Comparison of ENCODE assay signal across 8 mouse cellular contexts in the genomic region with DNA sequence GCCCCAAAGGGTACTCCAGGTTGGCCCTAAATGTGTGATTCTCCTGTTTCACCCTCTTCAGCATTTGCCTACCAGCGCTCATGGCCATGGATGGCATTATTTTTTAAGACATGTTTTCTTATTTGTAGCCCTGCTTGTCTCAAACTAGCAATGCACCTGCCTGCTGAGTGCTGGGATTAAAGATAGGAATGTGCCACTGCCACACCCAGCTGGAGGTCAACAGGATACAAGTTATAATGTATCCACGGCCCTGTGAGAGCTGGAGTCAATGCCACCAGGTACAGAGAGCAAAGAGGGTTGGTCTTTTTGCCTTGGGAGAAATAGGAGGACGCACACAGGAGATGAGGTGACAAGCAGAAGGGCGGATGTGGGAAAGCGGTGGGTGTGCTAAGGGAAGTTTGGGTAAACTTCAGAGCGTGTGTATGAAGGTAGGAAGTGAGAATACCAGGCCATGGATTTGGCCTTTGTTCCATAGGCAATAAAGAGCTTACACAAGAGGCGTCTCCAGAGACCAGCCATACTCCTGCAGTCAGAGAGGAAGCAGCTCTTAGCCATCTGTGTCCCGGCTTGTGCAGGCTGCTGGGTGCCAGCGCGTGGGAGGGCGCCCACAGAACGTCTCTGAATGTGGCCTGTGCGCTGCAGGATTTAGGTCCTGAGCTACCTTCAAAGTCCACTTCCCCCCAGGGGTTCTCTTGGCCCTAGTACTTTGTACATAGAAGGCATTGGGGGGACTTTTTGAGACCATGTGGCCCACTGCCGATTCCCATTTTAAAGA. TPM values are rescaled to one million over a fixed set of nuclear protein-coding genes. Genes with fewer than 3 reads are reported as not detected.
A peak's percentile ranks its signal among the peaks of the same experiment; 100 is the strongest.
DNase-seq lines count a peak whose midpoint lies in the region; ATAC-seq lines count a peak whose summit lies in the region.

No protein-coding gene starts in this region.

- ATAC-seq in kidney, embryonic 16.5 days (ENCODE audit: low FRiP score, low TSS enrichment): peak; percentile 10; the same call in 1 of the 2 replicates
- peak; percentile 69 for ATAC-seq in intestine, embryonic 16.5 days
- peak; percentile 14; the same call in 1 of the 2 replicates for ATAC-seq in stomach, embryonic 16.5 days (ENCODE audit: insufficient read depth, low FRiP score)

- H3K27ac ChIP-seq in kidney, embryonic 16.5 days (ENCODE audit: low read length): peak overlapping the region; percentile 95; the same call in 1 of the 2 replicates
- peak overlapping the region; percentile 91 for H3K27ac ChIP-seq in intestine, embryonic 16.5 days (ENCODE audit: low read length)
- peak overlapping the region; percentile 98 for H3K27ac ChIP-seq in stomach, embryonic 16.5 days (ENCODE audit: low read length)

- no peaks in the 10 kb centered on the region for H3K27me3 ChIP-seq in kidney, embryonic 16.5 days (ENCODE audit: insufficient read depth, low read length)
- no peaks in the 10 kb centered on the region for H3K27me3 ChIP-seq in intestine, embryonic 16.5 days (replicated peaks; ENCODE audit: control insufficient read depth, insufficient read depth, low read length)
- peaks cover 3% of the 10 kb centered on the region; the same call in 1 of the 2 replicates for H3K27me3 ChIP-seq in stomach, embryonic 16.5 days (ENCODE audit: control insufficient read depth, insufficient read depth, low read length)

- no peak for DNase-seq in kidney, adult 9 months
- peak; percentile 37 for DNase-seq in adrenal gland, postnatal 14 days
- peak; percentile 51 to 76 for DNase-seq in frontal cortex, adult 2 months (ENCODE audit: extremely low spot score in 1 of 2, low spot score in 1 of 2)
- DNase-seq in lung, postnatal 25 days (ENCODE audit: low spot score): peak; percentile 42
- DNase-seq in yolk sac, embryonic 10.5 days (ENCODE audit: low spot score): no peak

- no peaks in the 10 kb centered on the region for H3K36me3 ChIP-seq in kidney, embryonic 16.5 days (ENCODE audit: insufficient read depth, low read length)
- H3K36me3 ChIP-seq in intestine, embryonic 16.5 days (ENCODE audit: control insufficient read depth, insufficient read depth, low read length): no peaks in the 10 kb centered on the region
- no peaks in the 10 kb centered on the region for H3K36me3 ChIP-seq in stomach, embryonic 16.5 days (ENCODE audit: control insufficient read depth, insufficient read depth, low read length)

- H3K9me3 ChIP-seq in kidney, embryonic 16.5 days (ENCODE audit: low read length): no peaks in the 10 kb centered on the region
- H3K9me3 ChIP-seq in intestine, embryonic 16.5 days (ENCODE audit: control insufficient read depth, low read length): no peaks in the 10 kb centered on the region
- no peaks in the 10 kb centered on the region for H3K9me3 ChIP-seq in stomach, embryonic 16.5 days (replicated peaks; ENCODE audit: control insufficient read depth, low read length)

- peak overlapping the region; percentile 73 for H3K4me2 ChIP-seq in kidney, embryonic 16.5 days (replicated peaks; ENCODE audit: low read depth, low read length)
- peak overlapping the region; percentile 74 for H3K4me2 ChIP-seq in intestine, embryonic 16.5 days (ENCODE audit: low read depth, low read length)
- peak overlapping the region; percentile 73 for H3K4me2 ChIP-seq in stomach, embryonic 16.5 days (ENCODE audit: low read depth, low read length)

- no peak overlapping the region for H3K9ac ChIP-seq in kidney, embryonic 16.5 days (replicated peaks; ENCODE audit: low read length)
- peak overlapping the region; percentile 96 for H3K9ac ChIP-seq in intestine, embryonic 16.5 days (ENCODE audit: low read depth, low read length)
- H3K9ac ChIP-seq in stomach, embryonic 16.5 days (ENCODE audit: low read length): no peak overlapping the region

- peaks cover 50% of the 10 kb centered on the region for H3K4me1 ChIP-seq in kidney, embryonic 16.5 days (ENCODE audit: insufficient read depth, low read length)
- peaks cover 34% of the 10 kb centered on the region for H3K4me1 ChIP-seq in intestine, embryonic 16.5 days (ENCODE audit: control insufficient read depth, insufficient read depth, low read length)
- peaks cover 29% of the 10 kb centered on the region for H3K4me1 ChIP-seq in stomach, embryonic 16.5 days (ENCODE audit: control insufficient read depth, insufficient read depth, low read length)

- H3K4me3 ChIP-seq in kidney, embryonic 16.5 days (ENCODE audit: low read length): peak overlapping the region; percentile 68; the same call in 1 of the 2 replicates
- H3K4me3 ChIP-seq in intestine, embryonic 16.5 days (ENCODE audit: low read length): peak overlapping the region; percentile 96; the same call in 1 of the 2 replicates
- 0 out of 2 replicates have a peak overlapping the region, but pooled peaks have one; percentile 61 for H3K4me3 ChIP-seq in stomach, embryonic 16.5 days (replicated peaks; ENCODE audit: low read length)

- 73% methylated on average over 14 of the region's 14 CpGs for WGBS in kidney, embryonic 16.5 days
- WGBS in intestine, embryonic 16.5 days: 66% methylated on average over 14 of the region's 14 CpGs
- 70% methylated on average over 14 of the region's 14 CpGs for WGBS in stomach, embryonic 16.5 days

RNA-seq across cellular contexts. Expression of gene Luzp1, which starts 0.8 kb away (rescaled TPM):
- 131 and 152 TPM in 2 replicates for polyA plus RNA-seq in kidney, embryonic 16.5 days (2015; fragmentation: Nextera tagmentation; extraction: Ambion mirVana)
- 34.4 and 34.6 TPM in 2 replicates for total RNA-seq in adrenal gland, postnatal 14 days (2021)
- 21.6 and 21.9 TPM in 2 replicates for polyA plus RNA-seq in frontal cortex, adult 2 months (2012; rRNA removed)
- polyA plus RNA-seq in intestine, embryonic 16.5 days (2015; fragmentation: Nextera tagmentation; extraction: Ambion mirVana): 96.8 and 115 TPM in 2 replicates
- polyA plus RNA-seq in stomach, embryonic 16.5 days (2015; fragmentation: Nextera tagmentation; extraction: Ambion mirVana): 88.7 and 90.1 TPM in 2 replicates

RNA-seq across cellular contexts. Expression of gene 6030445D17Rik, which starts 6.7 kb away (rescaled TPM):
- 0.35 and 0.46 TPM in 2 replicates for polyA plus RNA-seq in kidney, embryonic 16.5 days (2015; fragmentation: Nextera tagmentation; extraction: Ambion mirVana)
- 0.56 and 0.70 TPM in 2 replicates for total RNA-seq in adrenal gland, postnatal 14 days (2021)
- 0.34 and 0.36 TPM in 2 replicates for polyA plus RNA-seq in frontal cortex, adult 2 months (2012; rRNA removed)
- 0.27 and 0.50 TPM in 2 replicates for polyA plus RNA-seq in intestine, embryonic 16.5 days (2015; fragmentation: Nextera tagmentation; extraction: Ambion mirVana)
- 0.19 and 0.21 TPM in 2 replicates for polyA plus RNA-seq in stomach, embryonic 16.5 days (2015; fragmentation: Nextera tagmentation; extraction: Ambion mirVana)

RNA-seq across cellular contexts. Expression of gene Htr1d, which starts 45.4 kb away (rescaled TPM):
- polyA plus RNA-seq in kidney, embryonic 16.5 days (2015; fragmentation: Nextera tagmentation; extraction: Ambion mirVana): 0.44 and 0.72 TPM in 2 replicates
- total RNA-seq in adrenal gland, postnatal 14 days (2021): 0.15 TPM in 1 of 2 replicates, not detected in the other
- 2.5 and 3.4 TPM in 2 replicates for polyA plus RNA-seq in frontal cortex, adult 2 months (2012; rRNA removed)
- polyA plus RNA-seq in intestine, embryonic 16.5 days (2015; fragmentation: Nextera tagmentation; extraction: Ambion mirVana): 0.10 and 0.16 TPM in 2 replicates
- polyA plus RNA-seq in stomach, embryonic 16.5 days (2015; fragmentation: Nextera tagmentation; extraction: Ambion mirVana): 0.27 and 0.34 TPM in 2 replicates

Comparison
In these comparisons a context has a peak if more than half of its experiments do, and no peak if none do; other contexts are left out.
1. ATAC-seq: peak in every context shown above with its lines; median percentile 69 in intestine, embryonic 16.5 days; 14 in stomach, embryonic 16.5 days; 10 in kidney, embryonic 16.5 days.
2. DNase-seq: peak in adrenal gland, postnatal 14 days (single experiment), frontal cortex, adult 2 months (2 of 2) and lung, postnatal 25 days (single experiment); none in kidney, adult 9 months (single experiment) and yolk sac, embryonic 10.5 days (single experiment).
3. Peak in every context shown above with its lines, with median percentiles within 50 percentile points of each other: H3K27ac ChIP-seq, H3K4me2 ChIP-seq and H3K4me3 ChIP-seq.